Mouse (Mus musculus) brain, embryonic 14.5 days (tissue): ENCODE data around the gene Rab11fip3.

ENCODE experiments used
- CTCF ChIP-seq: fragments of 200-500 bp; IDR thresholded peaks from 2 replicates; pipeline ENCODE4 v1.5.1; 2012; ENCODE audit warnings: inconsistent platforms, mild to moderate bottlenecking, moderate library complexity, borderline replicate concordance; ENCODE audit not compliant: insufficient read depth, insufficient read length; ENCODE audit errors: extremely low read depth
- POLR2A ChIP-seq: fragments of 200-500 bp; IDR thresholded peaks from 2 replicates; pipeline ENCODE4 v1.6.1; 2012; ENCODE audit warnings: mild to moderate bottlenecking, inconsistent platforms, borderline replicate concordance; ENCODE audit not compliant: poor library complexity, insufficient read depth, insufficient read length, severe bottlenecking; ENCODE audit errors: extremely low read depth

DNA sequence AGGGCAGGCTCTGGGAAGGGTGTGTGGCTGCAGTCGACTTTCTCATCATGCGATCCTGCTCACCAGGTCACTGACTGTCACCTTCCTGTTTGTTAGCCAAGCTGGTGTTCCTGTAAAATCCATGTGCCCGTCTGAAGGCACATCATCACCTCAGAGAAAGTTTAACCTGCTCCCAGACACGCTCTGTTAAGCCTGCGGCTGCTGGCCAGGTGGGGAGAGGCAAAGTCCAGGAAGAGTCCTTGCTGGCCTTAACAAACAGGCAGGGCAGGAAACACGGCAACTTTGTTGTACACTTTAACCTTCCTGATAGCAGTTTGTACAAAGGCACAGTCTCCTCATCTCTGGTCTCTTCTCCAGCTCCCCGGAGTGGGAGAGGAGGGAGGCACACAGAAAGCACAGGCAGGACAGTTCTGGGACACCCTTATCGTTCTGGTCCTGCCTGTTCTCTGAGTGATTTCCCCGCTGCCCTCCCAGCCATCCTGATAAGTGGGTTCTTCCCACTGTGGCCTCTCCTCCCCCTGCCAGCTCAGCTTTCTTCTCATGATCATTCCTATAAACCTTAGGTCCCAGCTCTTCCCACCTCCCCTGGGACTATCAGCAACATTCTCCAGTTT lies 47.5 kb downstream of the Rab11fip3 start:
- TF ChIP-seq CTCF (no peak), POLR2A (no peak)
